Mouse (Mus musculus): ENCODE data around the gene Hsd17b14.

Hsd17b14 gene

GRCm38 (mm10) chr7:45598960-45599879 lies 44.5 kb downstream of the Hsd17b14 start:
- DNase-seq (ENCODE audit: low spot score in 2 of 2) = no peak

- no peak for DNase-seq (ENCODE audit: low spot score in 2 of 2)
These were observed 51.1 kb downstream of the Hsd17b14 start for GRCm38 (mm10) chr7:45605704-45606289.

GRCm38 (mm10) chr7:45609511-45609910 lies 54.8 kb downstream of the Hsd17b14 start:
- no peak for DNase-seq (ENCODE audit: low spot score in 2 of 2)

- no peak for DNase-seq (ENCODE audit: low spot score in 2 of 2)
These were observed 61.6 kb downstream of the Hsd17b14 start for GRCm38 (mm10) chr7:45616277-45616676.

GRCm38 (mm10) chr7:45617042-45617695 lies 62.5 kb downstream of the Hsd17b14 start, which contains the start of gene Fut1:
Fut1 (plus strand) TSS chr7:45617289.
- no peak for DNase-seq (ENCODE audit: low spot score in 2 of 2)

All from right cerebral cortex, postnatal 36 days (tissue).